Mouse (Mus musculus): Measurements from ENCODE around the gene Rgs5. TPM values are rescaled to one million over a fixed set of nuclear protein-coding genes. Genes with fewer than 3 reads are reported as not detected.
A peak's percentile ranks its signal among the peaks of the same experiment; 100 is the strongest.

Gene Rgs5
- polyA plus RNA-seq, 2 experiments, result 6.5 to 10.3 TPM

- Histone ChIP-seq H3K9ac (ENCODE audit: low read depth, low read length, severe bottlenecking) (no peak overlapping the region), H3K4me1 (ENCODE audit: control insufficient read depth, insufficient read depth, low read length) (no peaks in the 10 kb centered on the region), H3K4me2 (replicated peaks; ENCODE audit: low read depth, low read length, severe bottlenecking) (no peak overlapping the region), H3K9me3 (ENCODE audit: control insufficient read depth, low read length) (no peaks in the 10 kb centered on the region), H3K4me3 (replicated peaks; ENCODE audit: low read length) (no peak overlapping the region), H3K27ac (replicated peaks; ENCODE audit: low read depth, low read length) (no peak overlapping the region), H3K27me3 (ENCODE audit: control insufficient read depth, insufficient read depth, low read length) (no peaks in the 10 kb centered on the region), H3K36me3 (ENCODE audit: control insufficient read depth, insufficient read depth, low read length) (no peaks in the 10 kb centered on the region)
- WGBS, result 0% methylated on average over 4 of the region's 4 CpGs
- no peak for TF ChIP-seq POLR2A (IDR thresholded peaks at IDR 0.05; ENCODE audit: borderline replicate concordance, extremely low read depth, insufficient read depth, insufficient read length)
- ATAC-seq (ENCODE audit: low FRiP score, low read depth) (no peak), DNase-seq (ENCODE audit: low spot score) (no peak)
These were observed 4.2 kb downstream of the Rgs5 start for GRCm38 (mm10) chr1:169659479-169659878.

GRCm38 (mm10) chr1:169667328-169667727, 12.0 kb downstream of the Rgs5 start:
- H3K9ac ChIP-seq (ENCODE audit: low read depth, low read length, severe bottlenecking), result no peak overlapping the region
- no peak for TF ChIP-seq POLR2A (IDR thresholded peaks at IDR 0.05; ENCODE audit: borderline replicate concordance, extremely low read depth, insufficient read depth, insufficient read length)
- H3K4me2 ChIP-seq (replicated peaks; ENCODE audit: low read depth, low read length, severe bottlenecking), result no peak overlapping the region
- H3K36me3 ChIP-seq (ENCODE audit: control insufficient read depth, insufficient read depth, low read length), result no peaks in the 10 kb centered on the region
- WGBS, result 57% methylated on average over 4 of the region's 4 CpGs
- H3K27ac ChIP-seq (replicated peaks; ENCODE audit: low read depth, low read length), result no peak overlapping the region
- DNase-seq (ENCODE audit: low spot score) (no peak), ATAC-seq (ENCODE audit: low FRiP score, low read depth) (no peak)
- H3K4me1 ChIP-seq (ENCODE audit: control insufficient read depth, insufficient read depth, low read length), result no peaks in the 10 kb centered on the region
- no peaks in the 10 kb centered on the region for H3K27me3 ChIP-seq (ENCODE audit: control insufficient read depth, insufficient read depth, low read length)
- no peak overlapping the region for H3K4me3 ChIP-seq (replicated peaks; ENCODE audit: low read length)
- H3K9me3 ChIP-seq (ENCODE audit: control insufficient read depth, low read length), result no peaks in the 10 kb centered on the region

GRCm38 (mm10) chr1:169670705-169671104, 15.4 kb downstream of the Rgs5 start:
- TF ChIP-seq POLR2A (IDR thresholded peaks at IDR 0.05; ENCODE audit: borderline replicate concordance, extremely low read depth, insufficient read depth, insufficient read length), result no peak
- Histone ChIP-seq H3K9ac (ENCODE audit: low read depth, low read length, severe bottlenecking) (no peak overlapping the region), H3K27me3 (ENCODE audit: control insufficient read depth, insufficient read depth, low read length) (no peaks in the 10 kb centered on the region), H3K27ac (replicated peaks; ENCODE audit: low read depth, low read length) (no peak overlapping the region), H3K36me3 (ENCODE audit: control insufficient read depth, insufficient read depth, low read length) (no peaks in the 10 kb centered on the region), H3K4me1 (ENCODE audit: control insufficient read depth, insufficient read depth, low read length) (no peaks in the 10 kb centered on the region), H3K9me3 (ENCODE audit: control insufficient read depth, low read length) (no peaks in the 10 kb centered on the region), H3K4me3 (replicated peaks; ENCODE audit: low read length) (no peak overlapping the region), H3K4me2 (replicated peaks; ENCODE audit: low read depth, low read length, severe bottlenecking) (no peak overlapping the region)
- 75% methylated on average over 1 of the region's 1 CpGs for WGBS
- DNase-seq (ENCODE audit: low spot score) (peak; percentile 60), ATAC-seq (ENCODE audit: low FRiP score, low read depth) (peak; percentile 34; the same call in 1 of the 2 replicates)

GRCm38 (mm10) chr1:169671801-169672200, 16.5 kb downstream of the Rgs5 start:
- TF ChIP-seq POLR2A (IDR thresholded peaks at IDR 0.05; ENCODE audit: borderline replicate concordance, extremely low read depth, insufficient read depth, insufficient read length), result no peak
- H3K4me2 ChIP-seq (replicated peaks; ENCODE audit: low read depth, low read length, severe bottlenecking), result no peak overlapping the region
- no peaks in the 10 kb centered on the region for H3K36me3 ChIP-seq (ENCODE audit: control insufficient read depth, insufficient read depth, low read length)
- no peaks in the 10 kb centered on the region for H3K9me3 ChIP-seq (ENCODE audit: control insufficient read depth, low read length)
- WGBS, result 89% methylated on average over 2 of the region's 2 CpGs
- H3K4me1 ChIP-seq (ENCODE audit: control insufficient read depth, insufficient read depth, low read length), result no peaks in the 10 kb centered on the region
- no peak overlapping the region for H3K9ac ChIP-seq (ENCODE audit: low read depth, low read length, severe bottlenecking)
- no peak overlapping the region for H3K4me3 ChIP-seq (replicated peaks; ENCODE audit: low read length)
- DNase-seq (ENCODE audit: low spot score) (no peak), ATAC-seq (ENCODE audit: low FRiP score, low read depth) (no peak)
- no peaks in the 10 kb centered on the region for H3K27me3 ChIP-seq (ENCODE audit: control insufficient read depth, insufficient read depth, low read length)
- no peak overlapping the region for H3K27ac ChIP-seq (replicated peaks; ENCODE audit: low read depth, low read length)

GRCm38 (mm10) chr1:169672272-169672671, 17.0 kb downstream of the Rgs5 start:
- Histone ChIP-seq H3K4me1 (ENCODE audit: control insufficient read depth, insufficient read depth, low read length) (no peaks in the 10 kb centered on the region), H3K4me2 (replicated peaks; ENCODE audit: low read depth, low read length, severe bottlenecking) (no peak overlapping the region), H3K27ac (replicated peaks; ENCODE audit: low read depth, low read length) (no peak overlapping the region), H3K4me3 (replicated peaks; ENCODE audit: low read length) (no peak overlapping the region), H3K36me3 (ENCODE audit: control insufficient read depth, insufficient read depth, low read length) (no peaks in the 10 kb centered on the region), H3K9me3 (ENCODE audit: control insufficient read depth, low read length) (no peaks in the 10 kb centered on the region), H3K27me3 (ENCODE audit: control insufficient read depth, insufficient read depth, low read length) (no peaks in the 10 kb centered on the region), H3K9ac (ENCODE audit: low read depth, low read length, severe bottlenecking) (no peak overlapping the region)
- ATAC-seq (ENCODE audit: low FRiP score, low read depth) (no peak), DNase-seq (ENCODE audit: low spot score) (no peak)
- WGBS, result 86% methylated on average over 4 of the region's 4 CpGs
- TF ChIP-seq POLR2A (IDR thresholded peaks at IDR 0.05; ENCODE audit: borderline replicate concordance, extremely low read depth, insufficient read depth, insufficient read length), result no peak

- Histone ChIP-seq H3K4me1 (ENCODE audit: control insufficient read depth, insufficient read depth, low read length) (no peaks in the 10 kb centered on the region), H3K9me3 (ENCODE audit: control insufficient read depth, low read length) (no peaks in the 10 kb centered on the region), H3K4me2 (replicated peaks; ENCODE audit: low read depth, low read length, severe bottlenecking) (no peak overlapping the region), H3K27ac (replicated peaks; ENCODE audit: low read depth, low read length) (no peak overlapping the region), H3K4me3 (replicated peaks; ENCODE audit: low read length) (no peak overlapping the region), H3K9ac (ENCODE audit: low read depth, low read length, severe bottlenecking) (no peak overlapping the region), H3K36me3 (ENCODE audit: control insufficient read depth, insufficient read depth, low read length) (no peaks in the 10 kb centered on the region), H3K27me3 (ENCODE audit: control insufficient read depth, insufficient read depth, low read length) (no peaks in the 10 kb centered on the region)
- DNase-seq (ENCODE audit: low spot score), result no peak
- no peak for ATAC-seq (ENCODE audit: low FRiP score, low read depth)
- WGBS, result 52% methylated on average over 3 of the region's 3 CpGs
- TF ChIP-seq POLR2A (IDR thresholded peaks at IDR 0.05; ENCODE audit: borderline replicate concordance, extremely low read depth, insufficient read depth, insufficient read length), result no peak
These were observed 18.8 kb downstream of the Rgs5 start for GRCm38 (mm10) chr1:169674116-169674515.
